Mouse (Mus musculus): ENCODE data around the gene Dcaf10.
A peak's percentile ranks its signal among the peaks of the same experiment; 100 is the strongest.
"Not testable (repeated sequence)": the region's sequence is repeated elsewhere in the genome, so short reads cannot be mapped to it uniquely, and the experiment has no call there.

Gene Dcaf10

GRCm38 (mm10) chr4:45392994-45393393, 51.1 kb downstream of the Dcaf10 start:
- DNase-seq (ENCODE audit: extremely low read depth, low read depth, low spot score), result no peak

- DNase-seq (ENCODE audit: extremely low read depth, low read depth, low spot score), result no peak
Measured at GRCm38 (mm10) chr4:45393658-45394057, 51.8 kb downstream of the Dcaf10 start.

- DNase-seq (ENCODE audit: extremely low read depth, low read depth, low spot score), result not testable (repeated sequence)
Measured at GRCm38 (mm10) chr4:45396211-45396610, 54.3 kb downstream of the Dcaf10 start.

- DNase-seq (ENCODE audit: extremely low read depth, low read depth, low spot score), result not testable (repeated sequence)
Measured at GRCm38 (mm10) chr4:45398315-45398714, 56.4 kb downstream of the Dcaf10 start.

GRCm38 (mm10) chr4:45399421-45400210, 57.7 kb downstream of the Dcaf10 start:
- no peak for DNase-seq (ENCODE audit: extremely low read depth, low read depth, low spot score)

- no peak for DNase-seq (ENCODE audit: extremely low read depth, low read depth, low spot score)
Measured at GRCm38 (mm10) chr4:45402281-45402680, 60.4 kb downstream of the Dcaf10 start.

- no peak for DNase-seq (ENCODE audit: extremely low read depth, low read depth, low spot score)
Measured at GRCm38 (mm10) chr4:45402878-45403498, 61.1 kb downstream of the Dcaf10 start.

- DNase-seq (ENCODE audit: extremely low read depth, low read depth, low spot score), result no peak
Measured at GRCm38 (mm10) chr4:45403499-45403878, 61.6 kb downstream of the Dcaf10 start.

GRCm38 (mm10) chr4:45404086-45404485, 62.2 kb downstream of the Dcaf10 start:
- DNase-seq (ENCODE audit: extremely low read depth, low read depth, low spot score), result no peak

- no peak for DNase-seq (ENCODE audit: extremely low read depth, low read depth, low spot score)
Measured at GRCm38 (mm10) chr4:45405315-45405714, 63.4 kb downstream of the Dcaf10 start.

- no peak for DNase-seq (ENCODE audit: extremely low read depth, low read depth, low spot score)
Measured at GRCm38 (mm10) chr4:45406397-45406796, 64.5 kb downstream of the Dcaf10 start.

- DNase-seq (ENCODE audit: extremely low read depth, low read depth, low spot score), result no peak
Measured at GRCm38 (mm10) chr4:45407001-45407702, 65.3 kb downstream of the Dcaf10 start.

- DNase-seq (ENCODE audit: extremely low read depth, low read depth, low spot score), result no peak
Measured at GRCm38 (mm10) chr4:45407703-45408334, 65.9 kb downstream of the Dcaf10 start.

- DNase-seq (ENCODE audit: extremely low read depth, low read depth, low spot score), result peak; percentile 68
Measured at GRCm38 (mm10) chr4:45408427-45409132, 66.7 kb downstream of the Dcaf10 start, which contains the start of gene Slc25a51. TSS of gene Slc25a51 (minus strand) at chr4:45408766.

- DNase-seq (ENCODE audit: extremely low read depth, low read depth, low spot score), result peak; percentile 75
Measured at GRCm38 (mm10) chr4:45409270-45409669, 67.4 kb downstream of the Dcaf10 start.

- DNase-seq (ENCODE audit: extremely low read depth, low read depth, low spot score), result no peak
Measured at GRCm38 (mm10) chr4:45411181-45411790, 69.4 kb downstream of the Dcaf10 start.

- no peak for DNase-seq (ENCODE audit: extremely low read depth, low read depth, low spot score)
Measured at GRCm38 (mm10) chr4:45412433-45413192, 70.7 kb downstream of the Dcaf10 start.

- DNase-seq (ENCODE audit: extremely low read depth, low read depth, low spot score), result peak; percentile 62
Measured at GRCm38 (mm10) chr4:45413674-45414338, 71.9 kb downstream of the Dcaf10 start.

- DNase-seq (ENCODE audit: extremely low read depth, low read depth, low spot score), result no peak
Measured at GRCm38 (mm10) chr4:45416314-45416713, 74.4 kb downstream of the Dcaf10 start.

Data from fat pad, adult 2 months (tissue).